Mouse (Mus musculus) limb, embryonic 10.5 days (tissue): ENCODE data around the gene Nrxn1. TPM values are rescaled to one million over a fixed set of nuclear protein-coding genes. Genes with fewer than 3 reads are reported as not detected.
A peak's percentile ranks its signal among the peaks of the same experiment; 100 is the strongest.
"Not testable (repeated sequence)": the region's sequence is repeated elsewhere in the genome, so short reads cannot be mapped to it uniquely, and the experiment has no call there.

Source experiments
- DNase-seq: peaks from one replicate; pipeline ENCODE4 v3.0.0-alpha.2; 2017; ENCODE audit warnings: low spot score
- H3K27ac ChIP-seq: fragments of 300-500 bp; sonication (generic); 2 replicates; pipeline ENCODE4 v1.5.1; 2016; ENCODE audit warnings: mild to moderate bottlenecking
- H3K27me3 ChIP-seq: fragments of 300-500 bp; sonication (generic); 2 replicates; pipeline ENCODE4 v1.6.1; 2016; ENCODE audit warnings: low read depth, mild to moderate bottlenecking; ENCODE audit not compliant: poor library complexity, severe bottlenecking
- H3K36me3 ChIP-seq: fragments of 300-500 bp; sonication (generic); 2 replicates; pipeline ENCODE4 v1.6.1; 2016; ENCODE audit warnings: mild to moderate bottlenecking, moderate library complexity
- H3K4me1 ChIP-seq: fragments of 300-500 bp; sonication (generic); 2 replicates; pipeline ENCODE4 v1.6.1; 2016
- H3K4me3 ChIP-seq: fragments of 300-500 bp; sonication (generic); 2 replicates; pipeline ENCODE4 v1.5.1; 2016; ENCODE audit warnings: mild to moderate bottlenecking, moderate library complexity
- H3K9me3 ChIP-seq: fragments of 300-500 bp; sonication (generic); replicated peaks from 2 replicates; pipeline ENCODE4 v1.6.1; 2016; ENCODE audit warnings: mild to moderate bottlenecking
- WGBS: fragments of 180-500 bp; shearing (Covaris S2); methylation state at CpG from one replicate; pipeline ENCODE4 v1.1.7; 2016; 5-methylcytosine and 5-hydroxymethylcytosine counted together
- polyA plus RNA-seq: library from polyadenylated mRNA; unstranded; fragments of >200 nt; fragmentation: Nextera tagmentation; extraction: Ambion mirVana; gene quantifications from 2 replicates; pipeline ENCODE4 v1.2.1, GENCODE M21; 2016

Nrxn1 gene
- polyA plus RNA-seq, 1 experiment from 2014 or later, result 1.8 TPM

DNA sequence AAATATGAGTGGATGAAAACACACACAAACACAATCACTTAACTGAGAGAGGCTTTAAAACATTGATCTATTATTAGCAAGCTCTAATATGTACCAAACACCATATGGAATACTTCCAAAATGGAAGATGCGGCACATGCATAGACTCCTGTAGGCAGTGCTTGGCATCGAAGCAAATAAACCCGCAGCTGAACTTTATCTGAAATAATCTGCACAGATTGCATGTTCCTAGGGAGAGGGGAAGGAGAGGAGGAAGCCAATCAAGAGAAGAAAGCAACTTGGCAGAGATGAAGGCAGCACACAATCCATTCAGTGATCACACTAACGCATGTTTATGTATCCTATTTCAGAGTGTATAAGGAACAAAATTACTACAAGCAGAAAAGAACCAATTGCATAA lies 542.5 kb downstream of the Nrxn1 start:
- H3K4me3 ChIP-seq, result no peak overlapping the region
- H3K36me3 ChIP-seq, result no peaks in the 10 kb centered on the region
- 94% methylated on average over 4 of the region's 4 CpGs for WGBS
- no peaks in the 10 kb centered on the region for H3K9me3 ChIP-seq
- no peak for DNase-seq
- H3K27ac ChIP-seq, result no peak overlapping the region
- no peaks in the 10 kb centered on the region for H3K4me1 ChIP-seq
- H3K27me3 ChIP-seq, result no peaks in the 10 kb centered on the region

DNA sequence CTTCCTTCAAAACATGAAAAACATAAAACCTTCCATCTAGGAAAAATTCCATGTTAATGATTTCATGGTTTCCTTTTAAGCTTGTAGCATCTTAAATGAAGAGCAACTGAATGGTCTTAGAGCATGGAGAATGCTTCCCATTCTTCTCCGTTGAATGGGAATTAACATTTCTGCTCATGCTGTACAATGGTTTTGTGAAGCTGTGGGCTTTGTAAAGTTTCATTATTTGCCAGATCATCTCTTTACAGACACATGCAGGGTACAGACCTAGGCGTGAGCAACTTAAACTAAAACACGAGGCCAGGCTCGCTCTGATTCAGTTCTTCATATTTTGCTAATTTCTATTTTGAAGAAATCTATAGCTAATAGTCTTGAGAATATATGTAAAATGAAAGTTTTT lies 546.1 kb downstream of the Nrxn1 start:
- Histone ChIP-seq H3K36me3 (no peaks in the 10 kb centered on the region), H3K27ac (no peak overlapping the region), H3K27me3 (no peaks in the 10 kb centered on the region), H3K4me1 (peaks cover 10% of the 10 kb centered on the region), H3K9me3 (no peaks in the 10 kb centered on the region), H3K4me3 (no peak overlapping the region)
- 88% methylated on average over 4 of the region's 4 CpGs for WGBS
- no peak for DNase-seq

DNA sequence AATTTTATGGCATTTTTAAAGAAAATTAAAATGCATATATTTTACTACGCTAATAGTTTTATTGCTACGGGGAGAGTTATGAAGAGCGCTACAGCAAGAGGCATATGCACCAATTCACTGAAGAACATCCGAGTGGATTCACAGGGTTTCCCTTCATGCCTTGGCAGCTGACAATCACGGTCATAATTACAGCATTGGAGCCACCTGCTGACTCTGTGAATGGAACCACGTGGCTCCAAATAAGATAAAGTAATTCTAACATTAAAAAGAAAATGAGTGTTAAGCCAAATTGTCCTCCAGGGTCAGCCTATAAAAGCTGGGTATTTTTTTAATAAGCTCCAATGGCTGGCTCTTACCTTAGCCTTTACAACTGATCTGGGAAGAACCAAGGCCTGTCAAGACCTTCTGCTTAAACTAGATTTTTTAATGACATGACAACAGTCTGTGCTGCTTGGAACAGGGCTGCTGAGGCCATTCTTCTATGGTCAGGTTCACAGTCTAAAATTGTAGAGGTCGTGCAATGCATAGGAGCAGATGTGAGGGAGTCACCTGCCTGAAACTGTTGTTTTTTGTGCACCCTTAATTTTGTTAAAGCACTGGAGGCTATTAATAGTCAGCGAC lies 548.1 kb downstream of the Nrxn1 start:
- H3K36me3 ChIP-seq, result no peaks in the 10 kb centered on the region
- 76% methylated on average over 8 of the region's 8 CpGs for WGBS
- no peak for DNase-seq
- H3K27ac ChIP-seq, result no peak overlapping the region
- H3K9me3 ChIP-seq, result no peaks in the 10 kb centered on the region
- peaks cover 10% of the 10 kb centered on the region for H3K4me1 ChIP-seq
- no peaks in the 10 kb centered on the region for H3K27me3 ChIP-seq
- H3K4me3 ChIP-seq, result no peak overlapping the region

DNA sequence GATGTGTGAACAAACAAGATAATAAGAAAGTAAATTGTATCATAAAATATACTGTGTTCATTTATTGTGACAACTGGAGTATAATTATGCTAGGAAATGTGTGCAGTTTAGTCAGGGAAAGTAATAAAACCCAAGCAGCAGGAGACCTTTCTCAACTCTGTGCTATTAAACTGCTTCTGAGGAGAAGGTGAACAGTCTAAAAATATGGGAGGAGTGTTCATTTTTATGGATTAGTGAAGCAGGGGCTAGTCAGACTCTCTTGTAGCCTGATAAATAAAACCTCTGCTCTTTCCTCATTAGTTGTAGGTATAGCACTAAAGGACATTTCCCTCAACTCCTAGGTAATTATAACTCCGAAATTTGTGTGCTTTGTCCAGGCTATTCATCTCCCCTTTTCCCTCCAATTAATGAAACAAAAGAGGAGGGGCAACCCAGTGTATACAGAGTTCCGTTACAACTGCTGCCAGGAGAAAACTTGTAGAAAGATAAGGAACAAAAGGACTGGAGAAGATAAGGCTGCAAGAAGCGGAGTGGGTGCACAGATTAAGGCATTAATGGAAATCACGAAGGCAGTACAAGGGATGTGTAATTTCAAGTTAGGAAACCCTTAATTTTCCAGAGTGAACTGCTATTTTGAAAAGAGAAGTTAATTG lies 548.8 kb downstream of the Nrxn1 start:
- no peak for DNase-seq
- Histone ChIP-seq H3K27me3 (no peaks in the 10 kb centered on the region), H3K9me3 (no peaks in the 10 kb centered on the region), H3K4me3 (no peak overlapping the region), H3K27ac (no peak overlapping the region), H3K4me1 (peaks cover 10% of the 10 kb centered on the region), H3K36me3 (no peaks in the 10 kb centered on the region)
- 68% methylated on average over 4 of the region's 4 CpGs for WGBS

DNA sequence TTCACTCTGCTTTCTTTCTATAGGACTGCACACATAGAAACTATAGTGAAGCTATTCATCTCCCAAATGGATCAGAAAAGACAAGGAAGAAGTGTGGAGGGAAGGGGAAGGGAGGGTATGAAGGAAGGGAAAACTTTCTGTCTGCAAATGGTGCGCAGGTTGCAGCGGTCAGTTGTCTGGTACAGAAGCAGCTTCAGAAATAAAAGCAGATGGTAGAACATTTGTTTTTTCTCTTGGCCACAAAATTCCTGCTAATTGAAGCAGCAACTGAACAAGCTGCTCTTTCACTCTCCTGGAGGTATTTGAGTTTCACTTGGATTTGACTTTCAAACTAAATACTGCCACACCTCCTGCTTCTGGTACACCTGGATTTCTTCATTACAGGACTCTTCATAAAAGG lies 561.4 kb downstream of the Nrxn1 start:
- Histone ChIP-seq H3K27ac (no peak overlapping the region), H3K27me3 (no peaks in the 10 kb centered on the region), H3K4me3 (no peak overlapping the region), H3K9me3 (no peaks in the 10 kb centered on the region), H3K36me3 (no peaks in the 10 kb centered on the region), H3K4me1 (no peaks in the 10 kb centered on the region)
- WGBS, result 94% methylated on average over 2 of the region's 2 CpGs
- no peak for DNase-seq

DNA sequence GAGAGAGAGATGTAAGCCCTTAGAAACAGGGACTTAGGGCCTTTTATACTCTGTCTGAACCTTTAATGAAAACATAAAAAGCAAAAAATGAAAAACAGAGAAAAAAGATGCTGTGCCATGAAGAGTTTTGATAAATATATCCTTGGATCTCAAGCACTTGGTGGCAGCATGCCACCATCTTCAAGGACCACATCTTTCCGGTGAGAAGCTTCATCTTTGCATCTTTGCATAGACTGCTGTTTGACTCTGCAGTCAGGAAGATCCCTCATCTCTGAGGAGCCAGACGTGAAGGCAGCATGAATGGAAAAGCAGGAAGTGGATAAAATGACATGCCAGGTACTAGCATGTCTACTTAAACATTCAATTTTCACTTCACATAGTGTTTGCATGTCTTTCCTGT lies 586.8 kb downstream of the Nrxn1 start:
- no peak for DNase-seq
- H3K4me3 ChIP-seq, result no peak overlapping the region
- no peaks in the 10 kb centered on the region for H3K4me1 ChIP-seq
- WGBS, result 79% methylated on average over 2 of the region's 2 CpGs
- no peaks in the 10 kb centered on the region for H3K9me3 ChIP-seq
- no peaks in the 10 kb centered on the region for H3K36me3 ChIP-seq
- H3K27ac ChIP-seq, result no peak overlapping the region
- no peaks in the 10 kb centered on the region for H3K27me3 ChIP-seq

DNA sequence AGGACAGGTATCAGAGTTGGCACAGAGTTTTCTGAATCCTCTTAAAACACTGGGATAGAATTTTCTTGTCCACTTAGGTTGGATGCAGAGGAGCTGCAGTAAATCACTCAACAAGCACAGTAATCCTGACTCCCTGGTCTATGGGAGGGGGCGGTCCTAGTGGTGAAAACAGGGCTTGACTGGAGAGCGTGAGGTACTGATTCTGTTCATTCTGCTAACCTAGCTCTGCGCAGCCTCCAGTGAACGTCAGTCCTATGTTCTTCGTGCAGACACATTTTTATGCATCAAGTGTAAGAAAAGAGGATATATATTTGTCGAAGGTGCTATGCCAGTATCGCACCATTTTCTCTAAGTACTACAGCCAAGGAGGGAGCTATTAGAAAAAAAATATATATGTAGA lies 588.9 kb downstream of the Nrxn1 start:
- not testable (repeated sequence) for H3K36me3 ChIP-seq, DNase-seq, H3K9me3 ChIP-seq, H3K27me3 ChIP-seq, H3K4me3 ChIP-seq, H3K4me1 ChIP-seq, H3K27ac ChIP-seq
- 72% methylated on average over 7 of the region's 7 CpGs for WGBS

DNA sequence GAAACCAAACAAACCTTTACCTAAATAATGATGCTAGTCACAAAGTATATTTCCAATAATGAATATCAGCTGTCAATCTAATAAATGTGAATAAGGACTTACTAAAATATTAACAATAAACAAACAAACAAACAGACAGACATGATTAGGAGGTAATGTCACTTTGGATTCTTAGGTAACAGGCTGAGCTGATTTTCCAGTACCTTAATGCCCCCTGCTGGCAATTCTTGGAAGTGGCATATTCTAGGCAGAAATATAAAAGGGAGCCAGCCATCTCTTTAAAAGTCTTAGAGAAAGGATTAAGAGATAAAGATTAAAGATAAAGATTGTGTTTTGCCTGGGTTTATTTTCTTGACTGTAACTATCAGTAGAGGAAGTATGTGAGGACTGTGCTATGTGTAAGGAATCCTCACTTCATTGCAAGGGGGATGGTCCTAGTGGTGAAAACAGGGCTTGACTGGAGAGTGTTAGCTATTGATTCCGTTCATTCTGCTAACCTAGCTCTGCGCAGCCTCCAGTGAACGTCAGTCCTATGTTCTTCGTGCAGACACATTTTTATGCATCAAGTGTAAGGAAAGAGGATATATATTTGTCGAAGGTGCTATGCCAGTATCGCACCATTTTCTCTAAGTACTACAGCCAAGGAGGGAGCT lies 591.7 kb downstream of the Nrxn1 start:
- Histone ChIP-seq H3K4me3 (no peak overlapping the region), H3K27ac (no peak overlapping the region), H3K36me3 (no peaks in the 10 kb centered on the region), H3K27me3 (no peaks in the 10 kb centered on the region), H3K9me3 (no peaks in the 10 kb centered on the region), H3K4me1 (no peaks in the 10 kb centered on the region)
- WGBS, result 64% methylated on average over 6 of the region's 6 CpGs
- DNase-seq, result peak; percentile 47

DNA sequence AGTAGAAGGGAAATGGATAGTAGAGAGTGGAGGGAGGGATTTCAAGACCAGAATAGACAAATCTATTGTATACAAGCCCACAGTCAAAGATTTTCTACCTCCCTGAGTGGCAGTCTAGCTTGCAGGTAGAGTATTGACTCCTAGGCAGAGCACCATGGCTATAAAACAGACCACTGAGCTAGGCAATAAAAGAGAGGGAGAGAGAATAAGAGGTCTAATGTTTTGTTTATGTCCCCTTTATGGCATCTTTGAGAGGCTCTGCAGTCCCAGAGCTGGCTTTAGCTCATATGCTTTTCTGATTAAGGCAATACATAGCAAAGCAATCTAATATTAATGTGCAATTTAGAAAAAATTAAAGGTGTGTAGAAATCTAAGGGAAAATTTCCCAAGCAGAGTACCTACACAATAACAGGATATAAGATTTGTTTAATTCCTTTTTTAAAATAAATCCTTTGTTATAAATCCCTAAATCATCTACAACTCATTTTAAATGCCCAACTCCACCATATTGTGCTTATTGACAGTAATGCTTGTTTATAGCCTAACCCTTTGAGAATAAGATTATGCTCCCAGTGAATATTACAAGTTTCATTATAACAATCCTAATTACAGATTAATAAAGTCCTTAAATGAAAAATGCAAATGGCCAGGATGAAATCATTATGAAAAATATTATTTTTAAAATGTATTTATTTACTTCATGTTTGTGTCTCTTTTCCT lies 613.2 kb downstream of the Nrxn1 start:
- H3K9me3 ChIP-seq, result no peaks in the 10 kb centered on the region
- no peaks in the 10 kb centered on the region for H3K4me1 ChIP-seq
- no peaks in the 10 kb centered on the region for H3K27me3 ChIP-seq
- H3K27ac ChIP-seq, result no peak overlapping the region
- no peaks in the 10 kb centered on the region for H3K36me3 ChIP-seq
- no peak overlapping the region for H3K4me3 ChIP-seq
- no peak for DNase-seq

DNA sequence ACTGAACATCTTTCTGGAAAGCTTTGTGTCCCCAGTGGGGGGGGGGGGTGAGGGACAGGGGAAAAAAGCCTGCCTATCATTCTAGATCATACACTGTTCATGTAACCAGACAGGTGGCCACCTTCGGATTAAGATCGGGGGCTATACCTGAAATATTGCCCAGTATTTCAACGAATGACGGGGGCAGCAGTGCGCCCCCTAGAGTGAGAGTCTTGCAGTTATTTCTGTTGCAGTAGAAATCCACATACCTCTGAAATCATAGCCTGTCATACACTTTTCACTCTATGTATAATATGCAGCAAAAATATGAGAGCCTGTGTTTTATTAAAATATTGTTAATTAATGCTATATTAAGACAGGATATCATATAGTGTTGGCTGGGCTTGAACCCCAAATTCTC lies 636.1 kb downstream of the Nrxn1 start:
- H3K27ac ChIP-seq, result no peak overlapping the region
- no peak for DNase-seq
- peaks cover 47% of the 10 kb centered on the region for H3K27me3 ChIP-seq
- WGBS, result 34% methylated on average over 5 of the region's 5 CpGs
- no peaks in the 10 kb centered on the region for H3K9me3 ChIP-seq
- H3K4me3 ChIP-seq, result no peak overlapping the region
- peaks cover 20% of the 10 kb centered on the region for H3K4me1 ChIP-seq
- no peaks in the 10 kb centered on the region for H3K36me3 ChIP-seq

DNA sequence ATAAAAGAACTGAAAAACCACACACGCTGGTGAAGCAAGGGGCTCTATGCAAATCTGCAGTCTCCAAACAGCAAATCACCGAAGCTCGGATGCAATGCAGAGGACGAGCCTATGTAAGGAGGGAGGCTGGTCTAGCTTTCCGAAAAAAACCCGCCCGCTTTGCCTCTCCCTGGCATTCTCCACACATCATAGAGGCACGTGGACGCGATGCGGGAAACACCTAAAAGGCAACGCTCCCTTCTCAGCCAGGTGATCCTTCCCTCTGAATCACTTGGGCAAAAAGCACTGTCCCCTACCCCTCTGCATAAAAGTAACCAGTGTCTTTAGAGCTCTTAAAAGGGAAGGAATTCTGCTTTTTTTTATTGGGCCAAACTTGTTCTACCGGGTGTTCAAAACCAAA lies 637.0 kb downstream of the Nrxn1 start:
- Histone ChIP-seq H3K27ac (no peak overlapping the region), H3K36me3 (no peaks in the 10 kb centered on the region), H3K4me1 (peaks cover 20% of the 10 kb centered on the region), H3K4me3 (peak overlapping the region; percentile 70), H3K27me3 (peaks cover 47% of the 10 kb centered on the region), H3K9me3 (no peaks in the 10 kb centered on the region)
- under 1% methylated on average over 13 of the region's 13 CpGs for WGBS
- DNase-seq, result peak; percentile 66

DNA sequence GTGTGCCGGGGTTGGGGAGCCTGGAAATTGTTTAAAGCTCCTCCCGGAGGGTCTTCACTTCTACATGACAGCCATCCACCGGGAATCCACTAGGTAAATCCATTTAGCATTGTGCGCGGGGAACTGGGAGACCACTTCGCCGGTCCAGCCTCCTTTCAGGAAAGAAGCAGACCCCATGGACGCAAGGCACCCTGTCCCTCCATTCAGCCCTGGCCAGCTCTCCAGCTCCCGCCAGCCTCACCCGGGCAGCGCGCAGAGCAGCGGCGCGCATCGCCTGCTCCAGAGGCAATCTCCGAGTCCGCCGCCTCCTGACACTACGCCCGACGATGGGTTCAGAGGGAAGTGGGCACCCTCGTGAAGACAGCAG lies 637.5 kb downstream of the Nrxn1 start:
- Histone ChIP-seq H3K27me3 (peaks cover 47% of the 10 kb centered on the region), H3K27ac (peak overlapping the region; percentile 68; the same call in 1 of the 2 replicates), H3K4me1 (peaks cover 20% of the 10 kb centered on the region), H3K4me3 (peak overlapping the region; percentile 70), H3K9me3 (no peaks in the 10 kb centered on the region), H3K36me3 (no peaks in the 10 kb centered on the region)
- under 1% methylated on average over 23 of the region's 23 CpGs for WGBS
- DNase-seq, result peak; percentile 64

DNA sequence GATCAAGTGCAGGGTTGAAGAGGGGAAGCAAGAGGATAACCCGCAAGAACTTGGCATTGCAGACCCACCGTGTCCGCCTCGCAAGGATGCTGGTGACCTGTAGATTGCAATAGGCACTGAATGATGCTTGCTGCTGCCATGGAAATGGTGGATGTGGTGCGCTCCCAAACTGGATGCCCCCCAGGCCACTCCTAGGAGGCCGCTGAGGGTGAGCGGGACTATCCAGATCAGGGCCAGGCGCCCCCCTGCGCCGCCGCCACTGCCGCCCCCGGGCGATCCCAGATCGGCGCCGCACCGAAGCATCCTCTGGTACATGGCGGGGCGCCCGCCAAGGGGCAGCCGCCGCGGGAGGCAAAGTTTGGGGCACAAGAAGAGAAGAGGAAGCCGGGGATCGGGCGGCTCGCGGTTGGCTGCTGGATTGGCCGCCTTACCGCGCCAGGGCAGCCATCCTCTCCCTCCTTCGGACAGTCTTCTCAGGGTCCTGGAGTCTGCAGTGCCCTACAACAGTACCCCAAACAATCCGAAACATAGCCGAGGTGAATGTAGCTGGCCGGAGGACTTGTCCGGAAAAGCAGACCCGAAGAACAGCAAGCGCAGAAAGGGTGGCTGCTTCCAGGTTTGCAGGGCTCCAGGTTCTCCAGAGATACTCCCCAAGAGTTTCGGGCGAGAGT lies 638.0 kb downstream of the Nrxn1 start:
- DNase-seq, result no peak
- Histone ChIP-seq H3K27me3 (peaks cover 47% of the 10 kb centered on the region), H3K9me3 (no peaks in the 10 kb centered on the region), H3K27ac (peak overlapping the region; percentile 68), H3K4me3 (peak overlapping the region; percentile 70), H3K4me1 (peaks cover 20% of the 10 kb centered on the region), H3K36me3 (no peaks in the 10 kb centered on the region)
- WGBS, result under 1% methylated on average over 41 of the region's 41 CpGs
